Mouse (Mus musculus) adrenal gland, adult 8-10 months (tissue): ENCODE results near the gene Myoz2. TPM values are rescaled to one million over a fixed set of nuclear protein-coding genes. Genes with fewer than 3 reads are reported as not detected.

Source experiments
- DNase-seq: peaks from one replicate; pipeline ENCODE4 v3.0.0; 2022
- total RNA-seq, 4 experiments: library from RNA; stranded (reverse); gene quantifications; 2 replicates each; pipeline ENCODE4 v1.2.4; 2022

The Myoz2 gene
- under 1 TPM in 2 of 4 experiments, not detected in 2; 0.30 to 0.59 TPM for total RNA-seq

DNA sequence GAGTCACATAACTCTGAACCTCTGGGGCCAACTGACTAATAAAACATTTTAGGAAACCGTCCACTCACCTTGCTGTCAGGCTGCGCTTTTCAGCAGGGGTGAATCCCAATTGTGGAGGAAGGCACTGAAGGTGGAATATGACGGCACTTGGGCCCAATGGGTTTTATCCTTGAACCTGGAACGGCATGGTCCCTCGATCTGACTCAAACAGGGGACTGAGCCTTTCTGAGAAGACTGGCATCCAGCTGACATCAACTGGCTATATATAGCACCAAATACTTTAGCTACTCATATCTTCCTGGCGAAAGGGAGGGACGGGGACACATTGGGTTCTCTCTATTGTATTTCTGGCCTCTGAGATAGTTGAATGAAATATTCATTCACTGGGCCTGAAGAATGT is at the start of gene Myoz2:
Myoz2 (minus strand) TSS at position 264 of the 400 bp plus-strand sequence.
- DNase-seq: peak; percentile 19

DNA sequence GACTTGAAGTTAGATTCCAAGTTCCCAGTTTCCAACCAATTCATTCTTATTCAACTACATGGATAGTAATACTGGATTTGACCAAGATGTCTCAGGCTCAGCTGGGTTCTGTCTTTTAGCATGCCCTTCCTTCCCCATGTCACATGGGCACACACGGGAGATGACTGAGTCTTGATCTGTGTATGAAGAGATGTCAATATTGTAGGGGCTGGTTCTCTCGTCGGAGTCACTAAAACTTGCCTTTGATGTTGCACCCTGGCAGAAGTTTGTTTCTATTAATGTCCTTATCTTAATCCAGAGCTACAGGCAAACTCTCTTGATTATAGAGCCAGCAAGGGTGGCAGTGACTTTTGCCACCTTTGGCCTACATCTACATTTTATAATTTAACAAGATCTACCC is 46.9 kb upstream of the Myoz2 start:
- no peak for DNase-seq

DNA sequence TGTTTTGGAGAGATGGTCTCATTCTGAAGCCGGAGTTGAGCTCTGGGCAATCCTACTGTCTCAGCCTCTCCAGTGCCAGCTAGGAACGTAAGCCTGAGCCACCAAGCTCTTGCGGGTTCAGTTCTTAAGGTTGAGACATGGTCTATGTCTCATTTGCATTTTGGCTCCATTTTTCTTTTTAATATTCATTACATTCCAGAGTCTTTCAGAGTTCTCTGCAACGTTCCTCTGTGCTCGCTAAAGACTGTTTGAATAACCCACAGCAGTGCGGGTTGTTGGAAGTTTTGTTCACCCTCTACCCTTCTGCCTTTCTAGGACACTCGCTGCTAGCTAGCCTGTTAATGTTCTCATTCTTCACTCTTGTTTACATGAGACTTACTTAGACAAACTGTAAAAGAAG is 46.1 kb upstream of the Myoz2 start:
- no peak for DNase-seq

DNA sequence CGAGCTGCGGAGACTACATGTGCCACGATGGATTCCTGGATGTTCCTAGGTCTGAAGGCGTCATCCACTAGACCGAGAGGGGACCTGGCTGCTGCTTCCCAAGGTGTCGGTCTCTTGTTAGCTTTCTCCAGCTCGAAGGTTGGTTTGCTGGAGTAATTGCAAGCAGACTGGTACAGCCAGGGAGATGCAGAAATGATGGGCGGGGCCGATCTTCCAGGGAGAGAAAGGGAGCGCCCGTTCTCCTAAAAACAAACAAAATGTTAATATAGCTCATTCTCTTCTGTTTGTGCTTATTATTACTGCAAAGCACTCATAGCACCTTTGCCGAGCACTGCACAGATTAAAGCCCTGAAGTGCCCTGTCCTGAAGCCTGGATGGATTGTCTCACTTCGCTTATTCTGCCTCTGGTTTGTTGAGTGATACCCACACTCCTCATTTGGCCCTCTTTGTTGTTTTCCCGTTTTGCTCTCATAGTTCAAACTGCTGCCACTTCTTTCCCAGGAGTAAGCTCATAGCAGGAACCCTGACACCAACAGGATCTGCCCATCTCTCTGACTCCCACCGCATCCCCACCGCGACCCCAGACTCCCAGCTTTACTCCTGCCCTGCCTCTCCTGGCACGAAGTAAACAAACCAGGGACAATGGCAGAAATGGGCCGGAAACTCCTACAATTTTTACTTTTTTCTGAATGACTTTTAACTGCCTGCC is 45.4 kb upstream of the Myoz2 start:
- DNase-seq: no peak

DNA sequence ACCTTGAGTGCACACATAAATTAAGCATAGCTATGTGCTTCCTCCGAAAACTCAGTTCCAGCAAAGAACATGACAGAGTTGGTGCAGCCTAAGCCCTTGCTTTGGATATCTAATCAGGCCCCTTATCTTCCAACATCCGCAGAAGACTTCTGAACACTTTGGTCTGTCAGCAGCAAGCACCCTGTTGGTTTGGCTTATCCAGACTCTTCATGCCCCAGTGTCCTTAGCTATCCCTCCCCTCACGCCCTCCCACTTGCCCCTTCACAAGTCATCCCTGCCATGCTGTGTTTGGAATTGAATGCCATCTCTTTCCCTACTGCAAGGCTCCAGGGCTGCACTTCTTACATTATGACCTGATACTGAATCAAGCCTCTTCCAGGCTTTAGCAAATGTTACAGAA is 40.9 kb upstream of the Myoz2 start:
- DNase-seq: no peak

DNA sequence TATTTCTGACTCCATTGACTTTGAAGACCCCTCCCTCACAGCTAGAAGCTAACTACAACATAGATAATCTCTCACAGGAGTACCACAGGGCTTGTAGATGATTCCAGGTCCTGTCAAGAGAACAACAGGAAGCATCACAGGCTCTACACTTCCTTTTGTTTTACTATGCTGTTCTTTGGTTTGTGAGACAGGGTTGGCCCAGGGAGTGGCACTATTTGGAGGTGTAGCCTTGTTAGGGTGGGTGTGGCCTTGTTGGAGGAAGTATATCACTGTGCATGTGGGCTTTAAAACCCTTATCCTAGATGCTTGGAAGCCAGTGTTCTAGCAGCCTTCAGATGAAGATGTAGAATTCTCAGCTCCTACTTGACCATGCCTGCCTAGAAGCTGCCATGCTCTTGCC is 40.2 kb upstream of the Myoz2 start:
- DNase-seq: no peak

DNA sequence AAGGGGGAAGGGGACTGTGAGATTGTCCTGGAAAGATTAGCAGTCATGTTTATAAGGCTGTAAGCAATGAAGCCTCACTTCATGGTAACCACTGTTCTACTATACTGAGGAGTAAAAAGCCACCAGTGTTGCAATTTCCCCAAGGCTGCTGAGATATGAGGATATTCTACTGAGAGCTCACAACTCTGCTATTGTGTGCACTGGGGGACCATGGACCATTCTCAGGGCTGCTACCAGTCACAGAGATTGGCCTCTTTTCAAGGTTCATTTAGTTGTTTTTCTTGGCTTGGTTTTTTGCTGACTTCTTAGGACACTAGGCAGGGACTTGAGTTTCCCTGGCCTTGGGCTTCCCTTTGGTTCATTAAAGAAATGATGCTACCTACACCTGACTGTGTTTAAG is 38.5 kb upstream of the Myoz2 start:
- peak; percentile 64 for DNase-seq

DNA sequence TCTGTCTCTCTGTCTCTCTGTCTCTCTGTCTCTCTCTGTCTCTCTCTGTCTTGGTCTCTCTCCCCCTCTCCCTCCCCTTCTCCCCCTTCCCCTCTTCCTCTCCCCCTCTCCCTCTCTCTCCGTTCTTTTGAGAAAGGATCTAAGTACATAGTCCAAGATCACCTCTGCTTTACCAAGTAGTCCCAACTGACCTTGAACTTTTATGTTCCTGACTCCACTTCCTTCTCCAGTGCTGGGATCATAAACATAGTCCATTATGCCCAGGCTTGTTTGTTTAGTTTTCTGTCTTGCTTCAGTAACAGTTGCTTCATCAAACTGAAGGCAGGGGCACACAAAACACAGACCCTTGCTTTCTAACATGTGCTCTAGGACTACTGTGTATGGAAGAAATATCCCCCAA is 37.7 kb upstream of the Myoz2 start:
- DNase-seq: no peak

DNA sequence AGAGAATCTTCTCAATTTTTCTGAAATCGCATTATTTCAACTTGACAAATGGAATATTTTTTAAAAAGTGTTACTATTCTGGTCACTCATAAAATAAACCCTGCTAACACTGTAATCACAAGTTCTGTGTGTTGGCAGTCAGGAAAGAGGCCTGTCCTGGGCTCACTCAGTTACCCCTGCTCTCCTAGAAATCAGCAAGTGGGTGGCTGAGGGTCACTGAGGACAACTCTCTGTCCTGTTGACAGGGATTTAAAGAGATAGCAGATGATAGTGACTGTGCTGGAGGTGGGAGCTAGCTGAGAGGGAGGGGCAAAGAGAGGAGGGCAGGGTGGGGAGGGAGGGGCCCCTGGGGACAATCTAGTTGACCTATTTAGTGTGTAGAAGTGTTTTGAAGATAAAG is 36.2 kb upstream of the Myoz2 start:
- DNase-seq: no peak

DNA sequence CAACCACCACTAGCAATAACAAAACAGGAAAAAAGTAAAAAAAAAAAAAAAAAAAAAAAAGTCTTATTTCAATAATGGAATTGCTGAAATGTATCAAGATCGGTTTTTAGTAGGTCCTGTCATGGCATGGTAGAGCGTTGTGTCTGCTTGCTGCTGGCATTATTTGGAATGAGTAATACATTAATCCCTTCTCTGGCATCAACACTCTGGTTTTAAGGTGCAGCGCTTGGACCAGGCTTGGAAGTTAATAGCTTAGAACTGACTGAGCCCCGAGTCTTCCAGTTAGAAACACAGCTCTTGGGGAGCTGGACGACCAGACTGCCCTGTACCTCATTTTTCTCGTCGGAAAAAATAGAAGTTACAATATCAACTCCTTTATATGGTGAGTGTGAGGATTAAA is 32.0 kb upstream of the Myoz2 start:
- no peak for DNase-seq

DNA sequence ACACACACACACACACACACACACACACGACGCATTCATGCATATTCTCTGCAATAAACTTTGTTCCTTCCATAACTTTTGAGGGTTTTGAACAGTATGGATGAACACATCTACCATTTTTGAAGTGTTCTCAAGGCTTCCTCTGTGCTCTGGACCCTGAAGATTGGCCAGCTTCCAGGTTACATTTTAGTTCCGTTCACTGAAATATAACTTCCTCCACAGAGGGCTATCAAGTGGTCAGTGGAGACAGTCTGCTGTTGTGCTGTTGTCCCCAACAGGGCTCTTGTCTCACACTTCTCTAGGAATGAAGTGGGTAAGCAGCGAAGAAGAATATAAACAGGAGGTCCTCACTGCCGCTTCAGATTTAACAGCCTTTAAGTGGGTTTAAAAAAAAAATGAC is 30.7 kb upstream of the Myoz2 start:
- no peak for DNase-seq

DNA sequence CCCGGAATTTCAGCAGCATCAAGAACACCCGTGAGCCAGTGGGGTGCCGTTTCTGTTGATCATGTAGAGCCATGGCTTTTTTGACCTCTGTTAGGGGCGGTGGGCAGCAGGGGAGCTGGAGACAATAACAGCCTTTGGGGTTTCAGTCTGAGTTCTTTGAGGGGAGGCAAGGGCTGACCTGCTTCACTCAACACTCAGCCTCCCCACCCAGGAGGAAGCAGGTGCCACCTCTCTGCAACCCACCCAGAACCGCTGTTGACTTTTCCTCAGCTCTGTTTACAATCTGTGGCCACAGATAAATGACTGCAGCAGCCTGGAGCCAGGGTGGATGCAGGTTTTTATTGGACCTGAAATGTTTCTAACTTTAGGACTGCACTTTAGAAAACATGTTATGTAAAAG is 29.4 kb upstream of the Myoz2 start:
- no peak for DNase-seq

DNA sequence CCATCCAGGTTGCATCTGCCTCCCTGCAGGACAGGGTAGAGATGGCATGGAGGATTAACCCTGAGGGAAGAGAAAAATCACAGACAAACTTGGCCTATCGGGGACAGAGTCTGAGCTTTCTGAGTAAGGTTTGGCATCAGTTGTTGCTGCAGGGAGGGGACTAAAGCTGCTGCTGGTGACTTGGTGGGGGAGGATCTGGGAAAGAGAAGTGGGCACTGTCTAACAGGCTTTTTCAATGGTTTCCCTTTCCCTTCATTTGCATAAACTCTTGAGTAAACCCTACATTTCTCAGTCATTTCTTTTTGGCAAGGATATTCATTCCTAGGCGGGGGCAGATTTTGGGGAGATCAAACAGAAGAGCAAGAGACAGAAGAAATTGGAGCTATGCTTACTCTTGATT is 27.1 kb upstream of the Myoz2 start:
- no peak for DNase-seq

DNA sequence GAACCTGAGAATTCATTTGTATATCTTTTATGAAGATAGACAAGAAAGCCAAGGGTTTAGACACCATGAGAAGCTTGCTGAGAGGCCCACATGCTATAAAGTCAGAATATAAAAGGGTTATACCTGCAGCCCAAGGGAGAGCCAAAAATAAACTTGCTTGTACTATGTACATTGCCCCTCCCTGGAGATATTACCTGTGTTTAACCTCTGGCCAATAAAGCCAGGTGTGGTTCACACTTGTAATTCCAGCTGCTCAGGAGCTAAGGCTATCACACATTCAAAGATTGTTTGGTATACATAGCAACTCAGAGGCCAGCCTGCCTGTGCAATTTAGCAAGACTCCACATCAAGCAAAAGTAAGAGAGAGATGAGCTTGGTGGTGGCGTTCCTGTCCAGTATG is 24.0 kb upstream of the Myoz2 start:
- no peak for DNase-seq

DNA sequence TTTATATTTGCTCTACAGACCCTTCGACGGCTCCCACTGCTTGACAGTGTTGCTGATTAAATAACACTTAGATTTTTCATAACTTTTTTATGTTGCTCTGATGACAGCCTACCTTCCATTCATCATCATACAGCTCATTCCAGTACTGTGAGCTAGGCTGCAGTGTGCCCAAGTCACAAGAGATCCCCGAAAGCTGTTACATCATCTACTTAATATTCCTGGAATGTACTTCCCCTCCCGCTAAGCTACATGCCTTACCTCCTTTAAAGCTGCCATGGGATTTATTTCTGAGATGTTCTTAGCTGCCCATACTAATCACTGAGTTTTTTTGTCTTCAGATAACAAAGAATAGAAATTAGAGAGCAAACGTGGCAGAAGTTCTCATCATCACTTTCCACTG is 19.4 kb upstream of the Myoz2 start:
- no peak for DNase-seq

DNA sequence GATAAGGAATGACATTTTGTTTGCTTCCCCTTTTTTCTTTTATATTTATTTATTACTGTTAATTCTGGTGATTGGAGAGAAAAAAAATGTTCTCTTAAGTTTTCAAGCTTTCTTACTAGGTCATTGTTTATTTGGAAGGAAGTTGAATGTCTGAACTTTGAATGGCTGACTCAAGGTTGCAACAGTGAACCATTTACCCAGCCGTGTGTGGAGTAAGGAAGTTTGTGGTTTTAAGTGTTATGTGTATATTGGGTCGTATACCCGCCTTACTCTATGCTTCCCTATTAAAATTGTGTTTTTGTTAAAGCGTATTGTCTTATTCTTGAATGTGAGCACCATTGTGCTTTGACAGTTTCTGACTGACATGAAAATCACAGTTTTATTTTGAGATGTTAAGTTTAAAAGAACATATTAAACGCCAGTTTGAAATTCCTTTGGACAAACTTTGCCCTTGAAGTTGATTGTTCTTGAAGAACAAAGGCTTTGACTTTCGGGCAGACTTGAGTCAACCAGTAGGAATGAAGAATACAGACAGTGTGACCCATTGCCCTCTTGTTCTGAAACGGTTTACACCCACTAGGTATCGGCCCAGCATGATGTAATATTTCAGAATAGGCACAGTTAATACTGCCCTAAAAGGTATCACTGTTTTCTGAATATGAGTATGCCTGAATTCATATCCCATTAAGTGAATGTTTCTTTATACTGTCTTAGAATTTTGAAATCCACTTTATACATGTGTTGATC is 18.6 kb upstream of the Myoz2 start:
- no peak for DNase-seq

DNA sequence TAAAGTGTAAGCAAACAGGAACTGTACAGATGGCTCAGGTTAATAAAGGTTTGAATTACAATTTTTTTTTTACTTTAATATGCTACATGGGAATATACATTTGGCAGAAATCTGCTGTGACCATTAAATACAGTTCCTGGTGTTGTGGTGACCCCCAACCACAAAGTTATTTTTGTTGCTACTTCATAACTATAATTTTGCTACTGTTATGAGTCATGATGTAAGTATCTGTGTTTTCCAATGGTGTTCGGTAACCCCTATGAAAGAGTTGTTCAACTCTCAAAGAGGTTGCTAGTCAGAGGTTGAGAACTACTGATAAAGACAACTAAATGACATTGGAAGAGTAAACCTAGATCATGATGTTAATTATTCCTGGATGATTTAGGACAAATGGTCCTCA is 7.5 kb upstream of the Myoz2 start:
- DNase-seq: no peak

DNA sequence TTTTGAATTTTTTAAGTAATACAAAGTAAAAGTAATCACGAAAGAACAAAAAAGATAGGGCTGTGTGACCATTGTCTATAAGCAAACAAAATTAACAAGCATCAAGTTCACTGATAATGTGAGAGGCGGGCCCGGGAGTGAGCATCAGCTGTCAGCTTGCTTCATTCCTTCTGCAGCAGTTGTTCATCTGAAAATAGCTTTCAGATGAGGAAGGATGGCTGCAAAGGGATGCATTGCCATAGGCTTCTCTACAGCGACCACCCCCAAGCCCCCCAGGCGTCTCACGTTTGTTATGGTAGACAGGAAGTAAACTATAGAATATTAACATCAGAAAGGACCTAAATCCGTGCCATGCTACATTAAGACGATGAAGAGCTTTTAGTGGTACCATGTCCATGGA is 1.0 kb downstream of the Myoz2 start:
- no peak for DNase-seq

DNA sequence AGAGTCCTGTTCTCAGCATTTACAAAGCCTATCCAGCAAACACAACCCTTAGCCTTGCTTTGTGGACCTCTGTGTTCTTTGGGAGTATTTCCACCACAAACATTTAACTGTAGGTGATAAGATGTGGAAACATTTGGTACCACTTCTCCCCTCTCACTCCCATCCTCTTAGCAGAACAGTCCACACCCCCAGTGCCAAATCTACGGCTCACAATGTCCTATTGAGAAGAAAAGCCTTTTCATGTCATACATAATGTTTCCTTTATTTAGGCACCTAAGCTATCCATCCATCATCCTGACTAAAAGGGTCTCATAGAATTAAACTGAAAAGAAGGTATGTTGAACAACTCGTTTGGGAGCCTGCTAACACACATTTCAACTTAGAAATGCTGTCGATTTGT is 9.2 kb downstream of the Myoz2 start:
- DNase-seq: no peak

DNA sequence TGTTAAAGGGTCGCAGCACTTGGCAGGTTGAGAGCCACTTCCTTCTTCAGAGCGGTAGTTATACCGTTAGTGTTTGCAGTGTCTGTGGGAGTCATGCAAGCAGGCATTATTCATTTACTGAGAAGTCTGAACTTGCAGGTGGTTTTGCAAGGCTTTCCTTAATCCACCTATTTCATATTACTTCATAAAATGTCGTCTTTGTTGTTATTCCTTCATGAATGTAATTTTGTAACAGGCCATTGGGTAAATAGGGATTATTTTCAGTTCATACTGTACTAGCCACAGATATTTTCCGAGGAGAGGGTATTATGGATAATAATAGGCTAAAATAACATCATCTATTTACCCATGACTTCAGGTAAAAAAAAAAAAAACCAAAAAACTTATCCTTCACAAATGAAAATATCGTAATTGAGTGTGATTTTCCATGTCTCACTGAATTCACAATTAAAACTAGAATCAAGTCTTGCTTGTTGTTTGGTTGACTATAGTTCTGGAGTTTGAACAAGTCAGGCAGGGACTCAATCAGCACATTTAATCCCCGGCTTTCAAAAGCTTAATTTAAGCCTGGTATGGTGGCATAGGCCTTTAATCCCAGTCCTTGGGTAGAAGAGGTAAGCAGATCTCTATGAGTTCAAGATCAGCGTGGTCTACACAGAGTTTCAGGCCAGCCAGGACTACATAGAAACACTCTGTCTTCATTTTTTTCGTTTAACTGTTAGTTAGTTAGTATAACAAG is 10.2 kb downstream of the Myoz2 start:
- no peak for DNase-seq

DNA sequence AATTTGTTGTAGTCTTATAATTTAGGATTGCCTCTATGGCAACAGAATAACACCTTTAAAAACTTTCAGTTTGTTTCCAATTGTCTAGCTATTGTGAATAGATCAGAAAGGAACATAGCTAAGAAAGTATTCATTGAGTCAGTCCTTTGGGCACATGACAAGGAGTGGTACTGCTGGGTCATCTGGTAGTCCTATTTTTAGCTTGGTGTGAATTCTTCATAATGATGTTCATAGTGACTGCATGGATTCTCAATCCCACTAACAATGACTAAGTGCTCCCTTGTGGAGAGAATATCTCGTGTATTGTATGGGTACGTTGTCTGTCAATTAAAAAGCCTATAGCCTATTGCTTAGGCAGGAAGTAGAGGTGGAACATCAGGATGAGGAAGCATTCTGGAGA is 16.0 kb downstream of the Myoz2 start:
- DNase-seq: no peak

DNA sequence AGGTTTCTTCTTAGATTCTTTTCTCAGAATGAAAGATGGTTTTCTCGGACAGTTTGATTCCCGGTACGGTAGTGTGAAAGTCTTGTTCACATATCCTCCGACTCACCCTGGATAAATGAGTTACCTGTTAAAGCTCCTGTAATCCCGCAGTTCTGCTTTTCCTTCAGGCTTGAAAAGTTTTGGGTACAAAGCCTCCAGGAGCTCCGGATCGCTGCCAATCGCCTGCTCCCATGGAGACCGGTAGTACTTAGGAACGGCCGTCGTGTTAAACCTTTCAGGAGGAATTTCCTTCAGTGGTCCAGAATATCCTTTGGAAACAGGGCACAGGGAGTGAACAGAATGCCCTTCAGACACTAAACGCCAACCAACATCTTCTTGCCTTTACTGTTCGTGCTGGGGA is 21.3 kb downstream of the Myoz2 start:
- no peak for DNase-seq

DNA sequence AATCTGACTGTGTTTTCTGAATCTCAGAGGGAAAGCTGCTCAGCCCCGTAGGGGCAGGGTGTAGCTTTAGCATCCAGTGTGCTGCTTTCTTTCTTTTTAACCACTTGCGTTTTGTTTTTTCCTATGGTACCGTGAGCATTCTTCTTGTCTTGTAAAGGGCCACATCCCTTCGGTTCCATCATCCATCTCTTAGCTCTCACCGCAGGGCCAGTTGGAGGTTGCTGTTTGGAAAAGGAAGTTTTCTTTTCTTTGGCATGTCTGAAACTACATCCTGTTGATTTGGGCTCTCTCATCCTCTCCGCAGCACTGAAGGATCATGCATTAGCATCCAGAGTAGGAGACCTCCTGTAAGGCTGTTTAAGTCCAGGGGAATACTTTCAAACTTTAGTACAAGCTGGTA is 25.4 kb downstream of the Myoz2 start:
- DNase-seq: no peak

DNA sequence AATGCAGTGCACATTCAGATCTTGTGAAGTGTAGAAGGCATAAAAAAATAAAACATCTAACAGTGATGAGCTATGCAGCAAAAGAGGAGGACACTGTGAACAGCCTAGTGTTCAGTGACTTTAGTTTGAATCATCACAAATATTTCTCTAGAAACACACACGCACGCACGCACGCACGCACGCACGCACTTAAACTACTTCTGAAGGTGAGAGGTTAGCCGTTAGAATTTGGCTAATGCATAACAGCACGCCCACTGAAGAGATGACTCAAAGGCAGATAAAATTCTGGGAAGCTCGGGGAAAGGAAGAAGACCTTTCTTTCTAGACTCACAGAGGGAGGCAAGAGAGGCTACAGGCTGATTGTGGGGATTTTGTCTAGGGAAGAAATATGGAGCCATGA is 27.4 kb downstream of the Myoz2 start:
- no peak for DNase-seq
